Mouse (Mus musculus) brain, embryonic 14.5 days (tissue): Measurements from ENCODE around the gene Grin3a. TPM values are rescaled to one million over a fixed set of nuclear protein-coding genes. Genes with fewer than 3 reads are reported as not detected.

ENCODE experiments used
- DNase-seq: peaks from one replicate; pipeline ENCODE4 v3.0.0-alpha.2; 2011; ENCODE audit warnings: low read depth
- CTCF ChIP-seq: fragments of 200-500 bp; IDR thresholded peaks from 2 replicates; pipeline ENCODE4 v1.5.1; 2012; ENCODE audit warnings: inconsistent platforms, mild to moderate bottlenecking, moderate library complexity, borderline replicate concordance; ENCODE audit not compliant: insufficient read depth, insufficient read length; ENCODE audit errors: extremely low read depth
- POLR2A ChIP-seq: fragments of 200-500 bp; IDR thresholded peaks from 2 replicates; pipeline ENCODE4 v1.6.1; 2012; ENCODE audit warnings: mild to moderate bottlenecking, inconsistent platforms, borderline replicate concordance; ENCODE audit not compliant: poor library complexity, insufficient read depth, insufficient read length, severe bottlenecking; ENCODE audit errors: extremely low read depth
- polyA plus RNA-seq: library from polyadenylated mRNA; depleted of rRNA; stranded (reverse); fragments of >200 nt; gene quantifications from 2 replicates; pipeline ENCODE4 v1.2.3, GENCODE M21; 2012

The Grin3a gene
- polyA plus RNA-seq, 1 experiment: 18.1 TPM

DNA sequence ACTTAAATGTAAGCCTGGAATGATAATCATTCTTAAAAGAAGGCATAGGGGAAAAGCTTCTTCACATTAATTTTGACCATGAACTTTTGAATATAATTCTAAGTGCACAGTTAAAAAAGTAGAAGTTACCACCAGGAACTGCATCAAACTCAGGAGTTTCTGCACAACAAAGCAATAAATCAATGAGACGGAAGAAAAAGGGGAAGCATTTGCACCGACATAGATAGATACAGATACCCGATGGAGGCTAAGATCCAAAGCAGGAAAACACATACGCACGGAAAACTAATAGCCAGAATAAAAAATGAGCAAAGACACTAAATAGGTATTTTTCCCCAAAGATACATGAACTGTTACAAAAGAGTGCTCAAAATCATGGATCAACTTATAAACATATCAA is 102.7 kb downstream of the Grin3a start:
- TF ChIP-seq POLR2A (no peak), CTCF (no peak)
- no peak for DNase-seq

DNA sequence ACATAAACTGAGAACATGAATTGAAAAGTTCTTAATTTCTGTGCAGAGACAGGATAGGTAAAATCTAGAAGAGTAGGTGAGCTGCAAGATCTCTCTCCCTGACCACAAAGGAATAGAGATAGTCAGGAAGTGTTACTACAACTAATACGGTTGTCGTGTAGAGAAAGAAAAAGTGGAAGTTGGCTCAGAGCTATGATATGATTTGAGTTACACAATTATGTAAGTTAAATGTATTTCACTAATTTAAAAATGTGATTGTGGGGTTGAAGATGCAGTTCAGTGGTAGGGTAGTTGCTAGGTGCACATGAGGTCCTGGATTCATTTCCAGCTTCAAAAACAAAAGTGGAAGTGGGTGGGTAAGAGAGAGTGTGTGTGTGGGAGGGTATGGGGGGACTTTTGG is 103.6 kb downstream of the Grin3a start:
- no peak for DNase-seq
- TF ChIP-seq POLR2A (no peak), CTCF (no peak)

DNA sequence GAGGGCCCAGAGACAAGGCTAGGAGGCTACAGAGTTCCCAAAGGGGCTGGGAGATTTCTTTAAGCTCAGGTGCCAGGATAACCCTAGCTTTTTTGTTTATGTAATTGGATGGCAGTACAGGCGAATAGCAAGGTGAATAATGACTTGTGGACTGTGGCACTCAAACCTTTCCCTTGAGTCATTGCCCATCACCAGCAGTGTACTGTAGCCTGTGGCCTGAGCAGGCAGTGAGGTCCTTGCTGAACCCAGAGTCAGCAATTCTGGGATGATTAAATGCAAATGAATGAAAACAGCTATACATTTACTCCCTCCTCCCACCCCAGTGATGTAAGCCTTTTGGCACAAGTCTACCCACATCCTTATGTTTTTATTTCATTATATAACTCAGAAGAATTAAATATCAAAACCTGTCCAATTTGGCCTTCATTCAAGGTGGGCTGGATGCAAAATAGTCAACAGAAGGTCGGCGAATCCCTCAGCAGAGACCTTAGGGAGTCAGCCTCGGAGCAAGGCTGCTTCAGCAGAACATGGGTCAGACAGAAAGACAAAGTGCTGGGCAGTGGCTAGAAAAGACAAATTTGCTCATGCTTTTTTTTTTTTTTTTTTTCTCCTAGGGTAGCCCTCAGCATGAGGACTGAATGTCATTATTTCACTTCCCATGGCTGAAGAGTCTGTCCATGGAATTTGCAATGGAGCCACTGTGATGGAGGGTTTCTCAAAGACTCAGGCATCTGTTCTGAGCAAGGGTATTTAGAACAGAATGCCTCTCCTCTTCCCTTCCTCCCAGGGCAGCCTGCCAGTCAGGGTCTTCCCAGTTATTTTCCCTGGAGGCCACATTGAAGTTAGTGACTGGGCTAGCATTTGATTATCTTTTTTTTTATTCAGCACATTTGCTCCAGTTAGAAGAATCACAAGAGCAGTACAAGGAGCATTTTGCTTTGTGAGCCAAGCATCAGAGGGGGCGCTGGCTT is 104.5 kb downstream of the Grin3a start:
- no peak for TF ChIP-seq POLR2A
- no peak for TF ChIP-seq CTCF
- peak; percentile 20 for DNase-seq

DNA sequence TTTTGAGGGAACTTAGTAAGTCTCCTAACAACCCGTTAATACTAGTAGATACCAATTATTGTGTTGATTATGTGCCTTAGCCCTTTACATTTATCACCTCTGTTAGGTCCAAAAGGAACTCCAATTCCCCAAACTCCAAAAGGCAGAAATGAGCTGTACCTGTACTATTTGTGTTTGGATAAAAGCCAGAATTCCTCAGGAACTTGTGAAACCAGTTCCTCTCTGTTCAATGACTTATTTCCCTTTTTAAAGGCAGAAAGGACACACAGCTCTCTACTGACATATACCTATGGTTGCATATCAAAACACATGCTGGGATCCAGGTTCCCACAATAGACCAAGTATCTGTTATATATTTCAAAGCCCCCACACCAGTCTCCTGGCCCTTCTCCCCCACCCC is 106.0 kb downstream of the Grin3a start:
- TF ChIP-seq POLR2A (no peak), CTCF (no peak)
- DNase-seq: no peak

DNA sequence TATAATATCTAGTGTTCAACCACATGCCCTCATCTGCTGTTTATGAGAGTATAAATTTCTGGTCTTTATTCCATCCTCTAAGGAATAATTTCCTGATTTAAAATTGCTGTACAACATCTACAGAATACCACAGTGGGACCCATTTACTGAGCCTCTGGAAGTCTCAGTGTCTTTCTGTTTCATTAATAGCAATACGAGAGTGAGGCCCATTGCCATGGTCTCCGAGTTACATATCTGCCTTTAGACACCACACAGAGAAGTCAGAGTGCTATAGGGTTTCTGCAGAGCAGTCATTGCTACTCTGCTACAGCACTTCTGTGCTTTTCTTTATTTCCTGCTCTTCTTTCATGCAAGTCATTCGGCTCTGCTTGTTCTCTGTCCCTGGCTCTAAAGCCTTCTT is 116.2 kb downstream of the Grin3a start:
- no peak for TF ChIP-seq POLR2A
- no peak for TF ChIP-seq CTCF
- no peak for DNase-seq

DNA sequence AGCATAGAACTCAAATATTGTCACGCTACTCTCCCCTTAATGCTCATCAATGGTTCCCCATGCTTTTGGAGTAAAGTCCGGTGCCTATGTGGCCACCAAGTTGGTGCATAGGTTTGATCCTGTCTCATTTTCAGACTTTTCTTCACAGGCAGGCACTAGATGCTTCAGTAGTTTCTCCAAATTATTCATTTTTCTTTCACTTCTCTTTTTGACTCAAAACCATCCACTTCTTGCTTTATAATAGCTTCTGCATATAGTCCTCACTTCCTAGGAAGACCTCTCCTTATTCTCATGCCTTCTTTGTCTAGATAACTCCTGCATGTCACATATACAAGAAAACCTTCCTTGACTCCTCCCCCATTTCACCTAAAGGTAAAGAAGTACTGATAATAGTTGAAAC is 121.6 kb downstream of the Grin3a start:
- no peak for DNase-seq
- TF ChIP-seq CTCF (no peak), POLR2A (no peak)

DNA sequence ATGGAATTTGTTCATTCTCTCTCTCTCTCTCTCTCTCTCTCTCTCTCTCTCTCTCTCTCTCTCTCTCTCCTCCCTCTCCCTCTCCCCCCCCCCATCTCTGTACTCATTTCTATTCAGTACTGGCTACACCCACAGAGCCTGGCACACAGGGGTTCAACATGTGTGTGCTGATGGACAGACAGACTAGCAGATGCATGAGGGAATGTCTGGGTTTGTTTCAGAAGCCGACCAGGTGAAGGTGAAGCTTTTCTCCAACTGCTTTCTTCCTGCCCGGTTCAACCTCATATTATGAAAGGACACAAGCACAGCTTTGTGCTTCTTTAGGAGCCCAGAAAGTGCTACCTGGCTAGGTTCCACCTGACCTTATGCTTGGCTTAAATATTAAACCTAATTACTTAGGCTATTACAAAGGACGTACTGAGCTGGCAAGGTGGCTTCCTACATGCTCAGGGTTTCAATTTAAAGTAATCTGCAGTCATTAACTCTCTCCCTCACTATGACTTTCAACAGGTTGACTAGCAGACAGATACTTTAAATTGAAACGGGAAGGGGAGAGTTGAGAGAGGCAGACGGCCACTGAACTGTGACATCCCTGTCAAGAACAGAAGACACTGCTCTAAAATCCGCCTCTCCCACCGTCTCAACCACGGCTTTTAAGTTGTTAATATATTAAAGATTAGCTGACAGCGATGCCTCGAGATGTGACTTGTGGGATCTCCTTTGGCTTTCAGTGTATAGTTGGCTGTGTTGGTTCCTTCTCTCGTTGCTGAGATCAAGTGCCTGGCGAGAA is 153.9 kb downstream of the Grin3a start:
- TF ChIP-seq CTCF (no peak), POLR2A (no peak)
- peak; percentile 12 for DNase-seq

DNA sequence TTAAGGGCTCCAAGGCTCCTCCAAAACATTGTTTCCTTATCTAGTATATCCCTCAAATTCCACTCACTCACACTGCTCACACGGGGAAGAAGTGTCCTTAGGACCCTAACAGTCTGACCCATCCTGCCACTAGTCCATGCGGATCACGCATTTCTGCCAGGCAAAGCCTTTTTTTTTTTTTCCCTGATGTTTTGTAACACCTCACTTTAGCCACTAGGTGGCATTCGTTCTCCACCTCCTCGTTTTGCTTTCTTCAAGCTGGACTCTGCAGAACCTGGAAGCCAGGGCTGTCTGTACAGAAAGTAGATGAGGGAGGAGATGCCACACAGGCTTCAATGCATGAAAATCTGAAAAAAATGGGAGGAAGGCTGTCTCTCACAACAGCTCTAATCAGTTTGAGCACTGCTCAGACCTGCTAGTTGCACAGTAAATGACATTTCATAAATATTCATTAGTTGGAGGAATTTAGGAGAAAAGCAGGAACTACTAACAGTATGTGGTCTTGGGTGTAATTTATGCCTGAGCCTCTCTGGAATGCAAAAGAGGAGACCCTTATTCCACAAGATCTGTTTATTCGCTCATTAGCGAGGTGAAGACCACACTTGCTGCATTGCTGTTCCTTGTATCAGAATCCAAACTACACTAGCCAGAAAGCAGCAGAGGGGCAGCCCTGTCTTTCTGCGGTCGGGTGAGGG is 156.8 kb downstream of the Grin3a start:
- TF ChIP-seq CTCF (peak; percentile 78), POLR2A (no peak)
- peak; percentile 93 for DNase-seq

DNA sequence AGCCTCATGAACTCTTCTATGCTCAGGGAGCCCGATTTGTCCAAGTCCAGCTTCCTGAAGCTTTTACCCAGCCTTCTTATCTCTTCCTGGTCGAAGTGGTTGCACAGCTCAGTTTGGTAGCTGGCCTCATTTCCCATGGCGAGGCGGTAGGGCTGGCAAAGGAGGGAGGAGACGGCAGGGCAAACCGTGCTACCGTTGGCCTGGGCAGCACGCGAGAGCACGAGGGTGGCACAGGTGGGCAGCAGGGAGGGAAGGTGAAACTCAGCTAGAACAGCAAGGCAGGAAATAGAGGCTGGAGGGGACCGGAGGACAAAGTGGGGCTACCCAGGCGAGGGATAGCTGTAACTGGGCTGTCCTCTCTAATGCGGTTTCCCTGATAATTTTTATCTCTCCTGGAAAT is 163.7 kb downstream of the Grin3a start, which contains the start of gene Ppp3r2:
Ppp3r2 (minus strand) TSS at position 213 of the 400 bp plus-strand sequence.
- no peak for DNase-seq
- no peak for TF ChIP-seq POLR2A
- no peak for TF ChIP-seq CTCF

DNA sequence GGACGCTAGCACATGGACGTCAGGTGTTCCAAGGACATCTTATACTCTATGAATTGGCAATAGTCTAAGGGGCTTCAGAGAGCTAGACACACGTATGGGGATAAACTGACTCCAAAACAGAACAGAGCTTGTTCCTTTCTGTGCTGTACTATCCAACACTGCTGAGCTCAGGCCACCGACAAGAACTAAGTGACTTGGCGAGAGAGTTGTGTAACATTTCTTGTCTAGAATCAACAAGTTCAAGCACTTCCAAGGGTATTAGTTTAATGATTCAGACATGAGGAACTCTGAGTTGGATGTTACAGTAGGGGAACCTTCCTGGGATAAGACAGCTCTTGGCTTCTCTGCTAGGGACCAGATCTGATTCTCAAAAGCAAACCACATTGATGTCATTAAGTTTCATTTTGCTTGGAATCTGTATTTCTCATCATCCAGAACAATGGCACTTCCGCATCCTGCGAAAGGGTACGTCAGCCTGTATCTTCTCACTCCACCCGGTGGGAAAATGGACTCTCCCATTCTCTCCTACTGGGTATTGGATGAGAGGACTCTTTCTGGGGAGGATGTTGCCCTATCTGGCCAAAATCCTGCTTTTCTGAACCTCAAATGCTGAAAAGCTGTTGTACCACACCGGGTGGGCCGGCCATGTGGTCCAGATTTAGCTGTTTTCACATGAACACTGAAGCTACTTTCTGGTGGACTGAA is 165.2 kb downstream of the Grin3a start:
- no peak for DNase-seq
- no peak for TF ChIP-seq POLR2A
- TF ChIP-seq CTCF: no peak
